Mouse (Mus musculus) liver, embryonic 14.5 days (tissue): ENCODE measurements around the gene Myof. TPM values are rescaled to one million over a fixed set of nuclear protein-coding genes. Genes with fewer than 3 reads are reported as not detected.

Experiments used
- ATAC-seq: fragments of 200-750 bp; cut with Nextera tagmentation; 2 replicates; pipeline ENCODE4 v1.8.0; 2017; ENCODE audit warnings: moderate number of reproducible peaks, mild to moderate bottlenecking, moderate library complexity; ENCODE audit not compliant: insufficient read depth
- DNase-seq, 3 experiments: peaks; one replicate each; pipeline ENCODE4 v3.0.0-alpha.2; 2012 to 2013; ENCODE audit warnings: low read depth in 3 of 3, low spot score in 3 of 3
- H3K27ac ChIP-seq: fragments of 300-500 bp; sonication (generic); 2 replicates; pipeline ENCODE4 v1.5.1; 2014; ENCODE audit warnings: moderate library complexity, mild to moderate bottlenecking, control low read depth, inconsistent platforms
- H3K27me3 ChIP-seq: fragments of 300-500 bp; sonication (generic); 2 replicates; pipeline ENCODE4 v1.6.1; 2014; ENCODE audit warnings: mild to moderate bottlenecking, low read length, moderate library complexity; ENCODE audit not compliant: control insufficient read depth, insufficient read depth
- H3K36me3 ChIP-seq: fragments of 300-500 bp; sonication (generic); replicated peaks from 2 replicates; pipeline ENCODE4 v1.6.1; 2014; ENCODE audit warnings: low read depth; ENCODE audit not compliant: control insufficient read depth, insufficient read depth
- H3K4me1 ChIP-seq, 2 experiments: fragments of 200-500 bp in 1 of 2; fragments of 300-500 bp in 1 of 2; sonication (generic) in 1 of 2; replicated peaks; 2 replicates each; pipeline ENCODE4 v1.6.1; 2012 to 2014; ENCODE audit warnings: antibody characterized with exemption in 1 of 2, inconsistent platforms in 1 of 2, low read length in 1 of 2; ENCODE audit not compliant: control insufficient read depth in 2 of 2, insufficient read depth in 2 of 2
- H3K4me2 ChIP-seq: fragments of 300-500 bp; sonication (generic); 2 replicates; pipeline ENCODE4 v1.6.1; 2014; ENCODE audit warnings: low read depth, mild to moderate bottlenecking, control low read depth, moderate library complexity
- H3K4me3 ChIP-seq, 2 experiments: fragments of 200-500 bp in 1 of 2; fragments of 300-500 bp in 1 of 2; sonication (generic) in 1 of 2; 2 replicates each; pipeline ENCODE4 v1.5.1; 2012 to 2014; ENCODE audit warnings: low read depth in 2 of 2, low read length in 2 of 2, mild to moderate bottlenecking in 2 of 2, control low read depth in 1 of 2, inconsistent platforms in 1 of 2, moderate library complexity in 1 of 2; ENCODE audit not compliant: insufficient read depth in 1 of 2
- H3K9ac ChIP-seq: fragments of 300-500 bp; sonication (generic); replicated peaks from 2 replicates; pipeline ENCODE4 v1.6.1; 2014; ENCODE audit warnings: mild to moderate bottlenecking, control low read depth, moderate library complexity
- H3K9me3 ChIP-seq: fragments of 300-500 bp; sonication (generic); 2 replicates; pipeline ENCODE4 v1.6.1; 2016; ENCODE audit warnings: low read length, mixed read lengths; ENCODE audit not compliant: control insufficient read depth
- CTCF ChIP-seq: IDR thresholded peaks from 2 replicates; pipeline ENCODE4 v1.5.1; 2016; ENCODE audit warnings: antibody characterized with exemption, low read depth, control low read depth
- EP300 ChIP-seq: IDR thresholded peaks from 2 replicates; pipeline ENCODE4 v1.6.1; 2016; ENCODE audit warnings: antibody characterized with exemption, low read depth
- WGBS: fragments of 180-500 bp; shearing (Covaris S2); extraction: QIAGEN DNeasy Blood & Tissue Kit; methylation state at CpG from one replicate; pipeline ENCODE4 v1.1.7; 2014; ENCODE audit not compliant: insufficient replicate concordance; 5-methylcytosine and 5-hydroxymethylcytosine counted together
- polyA plus RNA-seq, 2 experiments: library from polyadenylated mRNA; depleted of rRNA in 1 of 2; stranded (reverse) in 1 of 2; unstranded in 1 of 2; fragments of >200 nt; fragmentation: Nextera tagmentation in 1 of 2; extraction: Ambion mirVana in 1 of 2; gene quantifications; 2 replicates each; pipeline versions ENCODE4 v1.2.1 to v1.2.3; 2012 to 2014

Myof gene
- polyA plus RNA-seq, 2 experiments, result 1.3 to 2.0 TPM

- no peaks in the 10 kb centered on the region for H3K27me3 ChIP-seq
- H3K9me3 ChIP-seq, result no peaks in the 10 kb centered on the region
- 63% methylated on average over 6 of the region's 6 CpGs for WGBS
- ATAC-seq, result no peak
- no peak overlapping the region for H3K4me2 ChIP-seq
- H3K4me1 ChIP-seq, result no peaks in the 10 kb centered on the region
- H3K9ac ChIP-seq, result no peak overlapping the region
- no peak for DNase-seq
- no peaks in the 10 kb centered on the region for H3K36me3 ChIP-seq
- no peak overlapping the region for H3K27ac ChIP-seq
- TF ChIP-seq EP300 (no peak), CTCF (no peak)
- no peak overlapping the region for H3K4me3 ChIP-seq
Observed at GRCm38 (mm10) chr19:37912501-37912900, 130.9 kb downstream of the Myof start.

- Histone ChIP-seq H3K4me1 (no peaks in the 10 kb centered on the region; a peak in 1 of 4 replicates), H3K9ac (no peak overlapping the region), H3K4me3 (no peak overlapping the region), H3K4me2 (no peak overlapping the region), H3K9me3 (no peaks in the 10 kb centered on the region), H3K27me3 (no peaks in the 10 kb centered on the region), H3K36me3 (no peaks in the 10 kb centered on the region), H3K27ac (no peak overlapping the region)
- no peak for TF ChIP-seq CTCF
- no peak for TF ChIP-seq EP300
- 32% methylated on average over 5 of the region's 5 CpGs for WGBS
- ATAC-seq (no peak), DNase-seq (no peak)
Observed at GRCm38 (mm10) chr19:37909830-37910261, 133.5 kb downstream of the Myof start.

- TF ChIP-seq EP300 (no peak), CTCF (no peak)
- no peak for ATAC-seq
- Histone ChIP-seq H3K27ac (no peak overlapping the region), H3K4me1 (no peaks in the 10 kb centered on the region; a peak in 1 of 4 replicates), H3K9me3 (no peaks in the 10 kb centered on the region), H3K4me3 (no peak overlapping the region), H3K36me3 (no peaks in the 10 kb centered on the region), H3K27me3 (no peaks in the 10 kb centered on the region), H3K4me2 (no peak overlapping the region), H3K9ac (no peak overlapping the region)
- no peak for DNase-seq
- 39% methylated on average over 17 of the region's 17 CpGs for WGBS
Observed at GRCm38 (mm10) chr19:37907451-37908320, 135.7 kb downstream of the Myof start.

- 62% methylated on average over 3 of the region's 3 CpGs for WGBS
- ATAC-seq (no peak), DNase-seq (no peak)
- no peaks in the 10 kb centered on the region; a peak in 1 of 4 replicates for H3K4me1 ChIP-seq
- no peaks in the 10 kb centered on the region for H3K36me3 ChIP-seq
- H3K4me3 ChIP-seq, result no peak overlapping the region
- no peaks in the 10 kb centered on the region for H3K9me3 ChIP-seq
- H3K9ac ChIP-seq, result no peak overlapping the region
- H3K4me2 ChIP-seq, result no peak overlapping the region
- no peak overlapping the region for H3K27ac ChIP-seq
- no peaks in the 10 kb centered on the region for H3K27me3 ChIP-seq
- TF ChIP-seq EP300, result no peak
- TF ChIP-seq CTCF, result no peak
Observed at GRCm38 (mm10) chr19:37906916-37907315, 136.5 kb downstream of the Myof start.

GRCm38 (mm10) chr19:37896081-37896480 is 147.3 kb downstream of the Myof start:
- no peaks in the 10 kb centered on the region for H3K27me3 ChIP-seq
- ATAC-seq (no peak), DNase-seq (no peak)
- H3K4me1 ChIP-seq, result no peaks in the 10 kb centered on the region
- H3K27ac ChIP-seq, result no peak overlapping the region
- no peak overlapping the region for H3K9ac ChIP-seq
- H3K4me3 ChIP-seq, result no peak overlapping the region
- no peaks in the 10 kb centered on the region for H3K9me3 ChIP-seq
- no peak overlapping the region for H3K4me2 ChIP-seq
- 57% methylated on average over 7 of the region's 7 CpGs for WGBS
- TF ChIP-seq CTCF, result no peak
- TF ChIP-seq EP300, result no peak
- H3K36me3 ChIP-seq, result no peaks in the 10 kb centered on the region
